Mouse (Mus musculus): Measurements from ENCODE around the gene Rps6ka2.
"Not testable (repeated sequence)": the region's sequence is repeated elsewhere in the genome, so short reads cannot be mapped to it uniquely, and the experiment has no call there.

Gene Rps6ka2

GRCm38 (mm10) chr17:7169627-7170303 is at the start of gene Rps6ka2:
Gene Rps6ka2 (plus strand): TSS chr17:7170115.
- DNase-seq: peak; percentile 92 to 93

GRCm38 (mm10) chr17:7120835-7121234 is 49.1 kb upstream of the Rps6ka2 start:
- DNase-seq: not testable (repeated sequence)

GRCm38 (mm10) chr17:7122554-7122953 is 47.4 kb upstream of the Rps6ka2 start:
- not testable (repeated sequence) for DNase-seq

- not testable (repeated sequence) for DNase-seq
These were observed 43.4 kb upstream of the Rps6ka2 start for GRCm38 (mm10) chr17:7126475-7126874.

GRCm38 (mm10) chr17:7134002-7134401 is 35.9 kb upstream of the Rps6ka2 start:
- DNase-seq: not testable (repeated sequence)

GRCm38 (mm10) chr17:7135277-7135676 is 34.6 kb upstream of the Rps6ka2 start:
- not testable (repeated sequence) for DNase-seq

GRCm38 (mm10) chr17:7138186-7138925 is 31.6 kb upstream of the Rps6ka2 start:
- DNase-seq: no peak

GRCm38 (mm10) chr17:7140399-7141174 is 29.3 kb upstream of the Rps6ka2 start:
- no peak for DNase-seq

GRCm38 (mm10) chr17:7142367-7142766 is 27.5 kb upstream of the Rps6ka2 start:
- DNase-seq: no peak

GRCm38 (mm10) chr17:7143885-7144518 is 25.9 kb upstream of the Rps6ka2 start:
- no peak for DNase-seq

- DNase-seq: no peak
These were observed 24.4 kb upstream of the Rps6ka2 start for GRCm38 (mm10) chr17:7145373-7146058.

GRCm38 (mm10) chr17:7146479-7146878 is 23.4 kb upstream of the Rps6ka2 start:
- no peak for DNase-seq

GRCm38 (mm10) chr17:7147920-7148321 is 22.0 kb upstream of the Rps6ka2 start:
- DNase-seq: no peak

- no peak for DNase-seq
These were observed 20.4 kb upstream of the Rps6ka2 start for GRCm38 (mm10) chr17:7149328-7150195.

- DNase-seq: no peak
These were observed 18.3 kb upstream of the Rps6ka2 start for GRCm38 (mm10) chr17:7151446-7152100.

- no peak for DNase-seq
These were observed 17.3 kb upstream of the Rps6ka2 start for GRCm38 (mm10) chr17:7152662-7153061.

- no peak for DNase-seq
These were observed 6.0 kb upstream of the Rps6ka2 start for GRCm38 (mm10) chr17:7163955-7164354.

- no peak for DNase-seq
These were observed 4.4 kb upstream of the Rps6ka2 start for GRCm38 (mm10) chr17:7165524-7165923.

- peak; percentile 39 to 46 for DNase-seq
These were observed 821 bp upstream of the Rps6ka2 start for GRCm38 (mm10) chr17:7168961-7169626.
